ENCODE assay signal across 27 mouse cellular contexts in genomic region chr16:91404187-91404586, GRCm38 (mm10). TPM values are rescaled to one million over a fixed set of nuclear protein-coding genes. Genes with fewer than 3 reads are reported as not detected.
"Had no signal": no experiment of that assay in that cellular context is flagged by ENCODE, and none has a peak within 500 bp of the region (broad histone marks: within the 10 kb centered on the region; RNA-seq: fewer than 3 reads in every experiment).

No protein-coding gene starts in this region.

- DNase-seq: lung, adult 18-20 months; lung, embryonic 14.5 days; lung, postnatal 10 days; lung, postnatal 4 days; midbrain, embryonic 14.5 days; retina, postnatal 1 day; right cerebral cortex, adult 18-20 months; right cerebral cortex, postnatal 25 days; right cerebral cortex, postnatal 4 days; spleen, adult 18-20 months; thymus, adult 18-20 months; thymus, postnatal 14 days; thymus, postnatal 36 days had no signal

- H3K27ac ChIP-seq: midbrain, embryonic 10.5 days; midbrain, embryonic 12.5 days; neural tube, embryonic 13.5 days; neural tube, embryonic 15.5 days had no signal

- H3K9ac ChIP-seq: liver, embryonic 14.5 days; lung, embryonic 14.5 days; midbrain, embryonic 12.5 days; neural tube, embryonic 13.5 days; neural tube, embryonic 15.5 days had no signal

- H3K4me2 ChIP-seq: lung, embryonic 14.5 days; midbrain, embryonic 12.5 days; neural tube, embryonic 13.5 days; neural tube, embryonic 15.5 days had no signal

- H3K9me3 ChIP-seq: midbrain, embryonic 10.5 days; midbrain, embryonic 12.5 days; neural tube, embryonic 13.5 days; neural tube, embryonic 15.5 days had no signal

- H3K27me3 ChIP-seq: neural tube, embryonic 15.5 days had no signal

- ATAC-seq: midbrain, embryonic 16.5 days had no signal

- H3K4me3 ChIP-seq: midbrain, embryonic 10.5 days; midbrain, embryonic 12.5 days; myocyte; neural tube, embryonic 13.5 days; neural tube, embryonic 15.5 days had no signal

RNA-seq across cellular contexts. Expression of gene Gm21970, which starts 12.7 kb away (rescaled TPM):
- total RNA-seq: megakaryocyte-erythroid progenitor cell, adult 5-6 weeks had no signal
- polyA plus RNA-seq: lung, embryonic 16.5 days; midbrain, embryonic 10.5 days; midbrain, embryonic 12.5 days; midbrain, embryonic 14.5 days; midbrain, embryonic 16.5 days; myocyte; neural tube, embryonic 11.5 days; neural tube, embryonic 13.5 days; neural tube, embryonic 15.5 days; small intestine, adult 2 months; stomach, embryonic 14.5 days; stomach, embryonic 16.5 days; thymus, postnatal 0 days had no signal
